10 mouse cellular contexts compared by ENCODE assay signal in the genomic region with DNA sequence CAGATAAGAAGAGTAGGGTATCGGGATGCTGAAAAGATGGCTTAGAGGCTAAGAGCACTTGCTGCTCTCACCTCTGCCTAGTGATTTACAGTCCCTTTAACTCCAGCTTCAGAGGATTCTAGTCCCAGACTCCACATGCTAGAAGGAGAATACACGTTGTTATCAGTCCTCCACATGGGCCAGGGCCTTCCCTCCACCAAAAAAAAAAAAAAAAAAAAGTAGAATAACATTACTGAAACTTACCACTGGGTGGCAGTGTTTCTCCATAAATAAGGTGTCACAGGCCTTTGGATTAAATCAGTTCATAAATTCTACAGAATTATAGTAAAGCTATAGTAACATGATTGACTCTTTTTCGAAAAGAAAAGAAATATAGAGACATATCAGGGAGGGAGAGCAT. TPM values are rescaled to one million over a fixed set of nuclear protein-coding genes. Genes with fewer than 3 reads are reported as not detected.
DNase-seq lines count a peak whose midpoint lies in the region; ATAC-seq lines count a peak whose summit lies in the region.
"Had no signal": no experiment of that assay in that cellular context is flagged by ENCODE, and none has a peak within 500 bp of the region (broad histone marks: within the 10 kb centered on the region; RNA-seq: fewer than 3 reads in every experiment).

No protein-coding gene starts in this region.

- H3K27ac ChIP-seq in midbrain, embryonic 11.5 days (ENCODE audit: low read depth, low read length): no peak overlapping the region
- no peak overlapping the region for H3K27ac ChIP-seq in midbrain, embryonic 13.5 days
- H3K27ac ChIP-seq in embryonic facial prominence, embryonic 14.5 days (replicated peaks; ENCODE audit: low read depth, low read length): no peak overlapping the region
- H3K27ac ChIP-seq: heart, embryonic 13.5 days; neural tube, embryonic 13.5 days had no signal

- H3K27me3 ChIP-seq in midbrain, embryonic 11.5 days (ENCODE audit: control insufficient read depth, insufficient read depth, low read length): no peaks in the 10 kb centered on the region
- H3K27me3 ChIP-seq in midbrain, embryonic 13.5 days: no peaks in the 10 kb centered on the region
- H3K27me3 ChIP-seq in embryonic facial prominence, embryonic 14.5 days (replicated peaks; ENCODE audit: control insufficient read depth, insufficient read depth, low read length): no peaks in the 10 kb centered on the region
- H3K27me3 ChIP-seq: neural tube, embryonic 13.5 days had no signal

- no peak overlapping the region for H3K9ac ChIP-seq in midbrain, embryonic 11.5 days (ENCODE audit: low read length)
- no peak overlapping the region for H3K9ac ChIP-seq in midbrain, embryonic 13.5 days (replicated peaks)
- H3K9ac ChIP-seq in embryonic facial prominence, embryonic 14.5 days (ENCODE audit: low read depth, low read length): no peak overlapping the region
- H3K9ac ChIP-seq: heart, embryonic 13.5 days; neural tube, embryonic 13.5 days had no signal

- peak; percentile 45 to 55 for DNase-seq in cerebellum, postnatal 14 days
- peak; percentile 97 for DNase-seq in midbrain, embryonic 11.5 days (ENCODE audit: low spot score, missing footprints)
- DNase-seq in embryonic facial prominence, embryonic 14.5 days (ENCODE audit: low spot score): peak; percentile 54
- no peak for DNase-seq in ovary, postnatal 36 days (ENCODE audit: low spot score)
- no peak for DNase-seq in testis, postnatal 14 days (ENCODE audit: low spot score)

- no peak overlapping the region for H3K4me2 ChIP-seq in midbrain, embryonic 11.5 days
- no peak overlapping the region for H3K4me2 ChIP-seq in midbrain, embryonic 13.5 days (replicated peaks)
- H3K4me2 ChIP-seq in embryonic facial prominence, embryonic 14.5 days (ENCODE audit: low read depth, low read length): no peak overlapping the region
- H3K4me2 ChIP-seq: heart, embryonic 13.5 days; neural tube, embryonic 13.5 days had no signal

- no peaks in the 10 kb centered on the region for H3K9me3 ChIP-seq in midbrain, embryonic 11.5 days (ENCODE audit: control insufficient read depth, low read length)
- no peaks in the 10 kb centered on the region for H3K9me3 ChIP-seq in midbrain, embryonic 13.5 days
- no peaks in the 10 kb centered on the region for H3K9me3 ChIP-seq in embryonic facial prominence, embryonic 14.5 days (ENCODE audit: control insufficient read depth, low read length)
- H3K9me3 ChIP-seq: heart, embryonic 13.5 days; neural tube, embryonic 13.5 days had no signal

- WGBS in midbrain, embryonic 11.5 days: 34% methylated on average over 3 of the region's 3 CpGs
- WGBS in midbrain, embryonic 13.5 days: 32% methylated on average over 3 of the region's 3 CpGs
- WGBS in embryonic facial prominence, embryonic 14.5 days: 31% methylated on average over 3 of the region's 3 CpGs

- H3K4me3 ChIP-seq in midbrain, embryonic 11.5 days (ENCODE audit: low read depth, low read length): no peak overlapping the region
- no peak overlapping the region for H3K4me3 ChIP-seq in midbrain, embryonic 13.5 days (replicated peaks)
- H3K4me3 ChIP-seq in embryonic facial prominence, embryonic 14.5 days (ENCODE audit: low read depth, low read length): no peak overlapping the region
- H3K4me3 ChIP-seq: heart, embryonic 13.5 days; neural tube, embryonic 13.5 days had no signal

- H3K36me3 ChIP-seq in midbrain, embryonic 11.5 days (ENCODE audit: control insufficient read depth, insufficient read depth, low read length): no peaks in the 10 kb centered on the region
- no peaks in the 10 kb centered on the region for H3K36me3 ChIP-seq in midbrain, embryonic 13.5 days
- H3K36me3 ChIP-seq in embryonic facial prominence, embryonic 14.5 days (ENCODE audit: control insufficient read depth, insufficient read depth, low read length): no peaks in the 10 kb centered on the region
- H3K36me3 ChIP-seq: heart, embryonic 13.5 days; neural tube, embryonic 13.5 days had no signal

- no peak for ATAC-seq in cerebellum, adult (ENCODE audit: insufficient number of reproducible peaks, low FRiP score, low TSS enrichment)
- no peak for ATAC-seq in midbrain, embryonic 11.5 days (ENCODE audit: low FRiP score)
- ATAC-seq in midbrain, embryonic 13.5 days: no peak
- ATAC-seq in embryonic facial prominence, embryonic 14.5 days (ENCODE audit: low read depth): no peak
- ATAC-seq in neutrophil, adult 5-6 weeks (ENCODE audit: extremely low read depth, insufficient number of reproducible peaks, low FRiP score, poor library complexity, severe bottlenecking): peak; percentile 36

- peaks cover 10% of the 10 kb centered on the region for H3K4me1 ChIP-seq in midbrain, embryonic 11.5 days (ENCODE audit: control insufficient read depth, insufficient read depth, low read length)
- H3K4me1 ChIP-seq in midbrain, embryonic 13.5 days (replicated peaks): peaks cover 8% of the 10 kb centered on the region
- H3K4me1 ChIP-seq in embryonic facial prominence, embryonic 14.5 days (ENCODE audit: control insufficient read depth, insufficient read depth, low read length): peaks cover 5% of the 10 kb centered on the region; the same call in 1 of the 2 replicates

RNA-seq across cellular contexts. Expression of gene Clspn, which starts 2.3 kb away (rescaled TPM):
- polyA plus RNA-seq in midbrain, embryonic 11.5 days (2014; fragmentation: Nextera tagmentation; extraction: Ambion mirVana): 50.4 and 54.4 TPM in 2 replicates
- 17.0 and 17.2 TPM in 2 replicates for polyA plus RNA-seq in midbrain, embryonic 13.5 days (2015; fragmentation: Nextera tagmentation; extraction: Ambion mirVana)
- polyA plus RNA-seq in embryonic facial prominence, embryonic 14.5 days (2014; fragmentation: Nextera tagmentation; extraction: Ambion mirVana): 28.0 and 32.5 TPM in 2 replicates
- total RNA-seq in neutrophil, adult 5-6 weeks (2017): 4.5 and 9.7 TPM in 2 replicates

RNA-seq across cellular contexts. Expression of gene Ago4, which starts 21.2 kb away (rescaled TPM):
- polyA plus RNA-seq in midbrain, embryonic 11.5 days (2014; fragmentation: Nextera tagmentation; extraction: Ambion mirVana): 3.0 and 3.6 TPM in 2 replicates
- 10.2 and 10.4 TPM in 2 replicates for polyA plus RNA-seq in midbrain, embryonic 13.5 days (2015; fragmentation: Nextera tagmentation; extraction: Ambion mirVana)
- polyA plus RNA-seq in embryonic facial prominence, embryonic 14.5 days (2014; fragmentation: Nextera tagmentation; extraction: Ambion mirVana): 2.6 and 2.7 TPM in 2 replicates
- total RNA-seq in neutrophil, adult 5-6 weeks (2017): 18.7 and 22.1 TPM in 2 replicates

RNA-seq across cellular contexts. Expression of gene 5730409E04Rik, which starts 55.2 kb away (rescaled TPM):
- polyA plus RNA-seq in midbrain, embryonic 11.5 days (2014; fragmentation: Nextera tagmentation; extraction: Ambion mirVana): 1.6 and 1.7 TPM in 2 replicates
- polyA plus RNA-seq in midbrain, embryonic 13.5 days (2015; fragmentation: Nextera tagmentation; extraction: Ambion mirVana): 5.4 and 5.8 TPM in 2 replicates
- polyA plus RNA-seq in embryonic facial prominence, embryonic 14.5 days (2014; fragmentation: Nextera tagmentation; extraction: Ambion mirVana): 4.4 and 5.7 TPM in 2 replicates
- total RNA-seq in neutrophil, adult 5-6 weeks (2017): 0.74 TPM in 1 of 2 replicates, not detected in the other

Comparison
In these comparisons a context has a peak if more than half of its experiments do, and no peak if none do; other contexts are left out.
1. DNase-seq: peak in cerebellum, postnatal 14 days (2 of 2), midbrain, embryonic 11.5 days (single experiment) and embryonic facial prominence, embryonic 14.5 days (single experiment); none in ovary, postnatal 36 days (single experiment) and testis, postnatal 14 days (single experiment).